Mouse (Mus musculus) frontal cortex, adult 2 months (tissue): ENCODE measurements around the gene Nefh. TPM values are rescaled to one million over a fixed set of nuclear protein-coding genes. Genes with fewer than 3 reads are reported as not detected.

ENCODE experiments used
- polyA plus RNA-seq: library from polyadenylated mRNA; depleted of rRNA; stranded (reverse); fragments of >200 nt; gene quantifications from 2 replicates; pipeline ENCODE4 v1.2.3, GENCODE M21; 2012; rRNA removed

Nefh gene
- polyA plus RNA-seq, 1 experiment: 23.7 TPM

Other genes with a start within 250 kb of the Nefh start
- 977 and 1,045 TPM in 2 replicates for gene Uqcr10, start 243.7 kb downstream of the Nefh start, polyA plus RNA-seq
- 48.6 and 49.5 TPM in 2 replicates for gene Zmat5, start 243.4 kb downstream of the Nefh start, polyA plus RNA-seq
- 14.8 and 15.7 TPM in 2 replicates for gene Cabp7, start 201.3 kb downstream of the Nefh start, polyA plus RNA-seq
- gene Nf2, start 98.5 kb downstream of the Nefh start, polyA plus RNA-seq: 67.6 and 67.9 TPM in 2 replicates
- 74.8 and 76.4 TPM in 2 replicates for gene Nipsnap1, start 74.1 kb downstream of the Nefh start, polyA plus RNA-seq
- 42.0 and 45.4 TPM in 2 replicates for gene Thoc5, start 52.7 kb downstream of the Nefh start, polyA plus RNA-seq
- 150 and 165 TPM in 2 replicates for gene Ap1b1, start 38.8 kb upstream of the Nefh start, polyA plus RNA-seq
- gene Rasl10a, start 110.1 kb upstream of the Nefh start, polyA plus RNA-seq: 78.9 and 79.5 TPM in 2 replicates
- 89.1 and 98.7 TPM in 2 replicates for gene Gas2l1, start 117.3 kb upstream of the Nefh start, polyA plus RNA-seq
- gene Rhbdd3, start 150.9 kb upstream of the Nefh start, polyA plus RNA-seq: 29.3 and 31.6 TPM in 2 replicates
- gene Ewsr1, start 151.2 kb upstream of the Nefh start, polyA plus RNA-seq: 513 and 799 TPM in 2 replicates
- gene Emid1, start 204.2 kb upstream of the Nefh start, polyA plus RNA-seq: 12.3 and 21.7 TPM in 2 replicates